Mouse (Mus musculus) midbrain, embryonic 11.5 days (tissue): Measurements from ENCODE around the gene Gstp1. TPM values are rescaled to one million over a fixed set of nuclear protein-coding genes. Genes with fewer than 3 reads are reported as not detected.
A peak's percentile ranks its signal among the peaks of the same experiment; 100 is the strongest.

Source experiments
- ATAC-seq: fragments of 200-750 bp; cut with Nextera tagmentation; 2 replicates; pipeline ENCODE4 v1.8.0; 2017; ENCODE audit warnings: moderate TSS enrichment, moderate library complexity; ENCODE audit not compliant: low FRiP score
- DNase-seq: peaks from one replicate; pipeline ENCODE4 v3.0.0; 2015; ENCODE audit warnings: low spot score; ENCODE audit errors: missing footprints
- H3K27ac ChIP-seq: fragments of 300-500 bp; sonication (generic); 2 replicates; pipeline ENCODE4 v1.5.1; 2014; ENCODE audit warnings: low read depth, low read length
- H3K27me3 ChIP-seq: fragments of 300-500 bp; sonication (generic); 2 replicates; pipeline ENCODE4 v1.6.1; 2014; ENCODE audit warnings: mild to moderate bottlenecking, low read length, moderate library complexity, mixed read lengths; ENCODE audit not compliant: control insufficient read depth, insufficient read depth
- H3K36me3 ChIP-seq: fragments of 300-500 bp; sonication (generic); 2 replicates; pipeline ENCODE4 v1.6.1; 2014; ENCODE audit warnings: mild to moderate bottlenecking, low read length, moderate library complexity, mixed read lengths; ENCODE audit not compliant: control insufficient read depth, insufficient read depth
- H3K4me1 ChIP-seq: fragments of 300-500 bp; sonication (generic); 2 replicates; pipeline ENCODE4 v1.6.1; 2014; ENCODE audit warnings: low read length; ENCODE audit not compliant: control insufficient read depth, insufficient read depth
- H3K4me2 ChIP-seq: fragments of 300-500 bp; sonication (generic); 2 replicates; pipeline ENCODE4 v1.6.1; 2014; ENCODE audit warnings: mild to moderate bottlenecking, moderate library complexity
- H3K4me3 ChIP-seq: fragments of 300-500 bp; sonication (generic); 2 replicates; pipeline ENCODE4 v1.5.1; 2014; ENCODE audit warnings: low read depth, low read length
- H3K9ac ChIP-seq: fragments of 300-500 bp; sonication (generic); 2 replicates; pipeline ENCODE4 v1.6.1; 2014; ENCODE audit warnings: low read length
- H3K9me3 ChIP-seq: fragments of 300-500 bp; sonication (generic); 2 replicates; pipeline ENCODE4 v1.6.1; 2016; ENCODE audit warnings: low read length; ENCODE audit not compliant: control insufficient read depth
- WGBS: fragments of 180-500 bp; shearing (Covaris S2); extraction: QIAGEN DNeasy Blood & Tissue Kit; methylation state at CpG from one replicate; pipeline ENCODE4 v1.1.7; 2014; 5-methylcytosine and 5-hydroxymethylcytosine counted together
- polyA plus RNA-seq: library from polyadenylated mRNA; unstranded; fragments of >200 nt; fragmentation: Nextera tagmentation; extraction: Ambion mirVana; gene quantifications from 2 replicates; pipeline ENCODE4 v1.2.1, GENCODE M21; 2014

Gstp1 gene
- polyA plus RNA-seq, 1 experiment from 2014 or later, result 342 TPM

DNA sequence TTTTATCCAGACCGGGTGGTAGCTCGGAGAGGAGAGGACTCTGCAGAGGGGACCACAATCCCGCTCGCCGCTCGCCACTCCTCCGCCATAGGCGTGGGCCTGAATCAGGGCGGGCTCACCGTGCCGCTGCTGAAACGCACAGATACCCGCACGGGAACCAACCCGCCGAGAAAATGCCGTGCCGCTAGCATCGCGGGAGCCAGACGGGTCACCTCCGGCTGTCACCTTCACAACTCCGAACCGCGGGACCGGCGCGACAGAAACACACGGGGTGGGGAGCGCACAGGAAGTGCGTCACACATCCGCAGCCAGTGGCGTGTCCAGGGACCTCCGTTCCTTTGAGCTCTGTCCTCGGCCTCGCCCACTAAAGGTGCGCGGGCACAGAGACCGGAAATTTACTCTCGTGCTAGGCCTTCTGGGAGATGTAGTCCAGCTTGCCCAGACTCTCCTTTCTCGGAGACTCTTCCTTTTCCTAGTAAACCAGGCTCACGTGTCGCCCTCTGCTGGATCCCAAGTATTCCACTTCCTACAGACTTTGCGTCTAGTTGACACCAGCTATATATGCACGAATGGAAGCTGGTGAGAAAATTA, 25.3 kb downstream of the Gstp1 start, which contains the start of gene Ndufv1:
Ndufv1 (minus strand) TSS at position 375 of the 591 bp plus-strand sequence.
- Histone ChIP-seq H3K36me3 (peaks cover 13% of the 10 kb centered on the region), H3K27ac (no peak within 1 kb of the TSS), H3K4me2 (peak within 1 kb of the TSS; percentile 60), H3K4me1 (peaks cover 8% of the 10 kb centered on the region; the same call in 1 of the 2 replicates), H3K27me3 (no peaks in the 10 kb centered on the region), H3K9me3 (no peaks in the 10 kb centered on the region), H3K4me3 (peak within 1 kb of the TSS; percentile 47), H3K9ac (peak within 1 kb of the TSS; percentile 52; the same call in 1 of the 2 replicates)
- ATAC-seq (peak; percentile 100), DNase-seq (peak; percentile 99)
- WGBS, result 1% methylated on average over 45 of the region's 45 CpGs

- Histone ChIP-seq H3K4me3 (no peak overlapping the region), H3K27me3 (no peaks in the 10 kb centered on the region), H3K27ac (no peak overlapping the region), H3K9me3 (no peaks in the 10 kb centered on the region), H3K36me3 (peaks cover 17% of the 10 kb centered on the region), H3K9ac (no peak overlapping the region), H3K4me1 (peaks cover 8% of the 10 kb centered on the region; the same call in 1 of the 2 replicates), H3K4me2 (no peak overlapping the region)
- ATAC-seq, result no peak
- peak; percentile 64 for DNase-seq
- 93% methylated on average over 5 of the region's 5 CpGs for WGBS
Observed at GRCm38 (mm10) chr19:4011086-4011485, 26.7 kb downstream of the Gstp1 start.

DNA sequence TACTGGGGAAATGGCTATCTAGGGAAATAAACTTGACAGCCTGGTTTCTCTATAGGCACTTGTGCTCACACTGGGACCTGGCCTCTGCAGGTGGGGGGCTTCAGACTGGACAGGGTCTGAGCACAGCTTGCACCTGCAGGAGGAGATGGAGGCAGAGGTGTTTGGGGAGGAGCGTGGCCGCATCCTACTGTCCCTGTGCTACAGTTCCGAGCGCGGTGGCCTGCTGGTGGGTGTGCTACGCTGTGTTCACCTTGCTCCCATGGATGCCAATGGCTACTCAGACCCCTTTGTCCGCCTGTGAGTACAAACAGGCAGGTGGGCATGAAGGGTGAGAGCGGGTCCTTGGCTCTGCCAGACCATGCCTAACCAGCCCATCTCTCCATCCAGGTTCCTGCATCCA, 31.8 kb downstream of the Gstp1 start:
- DNase-seq (no peak), ATAC-seq (no peak)
- Histone ChIP-seq H3K27ac (no peak overlapping the region), H3K9me3 (no peaks in the 10 kb centered on the region), H3K4me2 (no peak overlapping the region), H3K9ac (no peak overlapping the region), H3K4me1 (peaks cover 8% of the 10 kb centered on the region), H3K4me3 (no peak overlapping the region), H3K27me3 (no peaks in the 10 kb centered on the region), H3K36me3 (peaks cover 17% of the 10 kb centered on the region)
- 92% methylated on average over 8 of the region's 8 CpGs for WGBS

GRCm38 (mm10) chr19:4005091-4005490, 32.7 kb downstream of the Gstp1 start:
- no peak overlapping the region for H3K4me2 ChIP-seq
- H3K36me3 ChIP-seq, result peaks cover 16% of the 10 kb centered on the region
- ATAC-seq (no peak), DNase-seq (peak; percentile 59)
- no peak overlapping the region for H3K4me3 ChIP-seq
- 86% methylated on average over 9 of the region's 9 CpGs for WGBS
- no peak overlapping the region for H3K27ac ChIP-seq
- H3K4me1 ChIP-seq, result peaks cover 11% of the 10 kb centered on the region
- no peaks in the 10 kb centered on the region for H3K9me3 ChIP-seq
- H3K9ac ChIP-seq, result no peak overlapping the region
- no peaks in the 10 kb centered on the region for H3K27me3 ChIP-seq

DNA sequence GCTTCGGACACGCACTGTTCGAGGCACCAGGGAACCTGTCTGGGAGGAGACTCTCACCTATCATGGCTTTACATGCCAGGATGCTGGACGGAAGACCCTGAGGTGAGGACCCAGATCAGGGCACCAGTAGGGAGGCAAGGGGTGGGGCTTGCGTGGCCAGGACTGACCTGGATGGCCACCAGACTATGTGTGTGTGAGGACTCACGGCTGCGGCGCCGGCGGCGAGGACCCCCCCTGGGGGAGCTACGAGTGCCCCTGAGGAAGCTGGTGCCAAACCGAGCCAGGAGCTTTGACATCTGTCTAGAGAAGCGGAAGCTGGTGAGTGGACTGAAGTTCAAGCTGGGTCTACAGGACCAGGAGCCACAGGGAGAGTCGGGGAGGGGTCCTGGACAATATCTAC, 33.5 kb downstream of the Gstp1 start:
- no peak for DNase-seq
- H3K4me1 ChIP-seq, result peaks cover 13% of the 10 kb centered on the region
- ATAC-seq, result no peak
- WGBS, result 84% methylated on average over 15 of the region's 15 CpGs
- H3K9ac ChIP-seq, result no peak overlapping the region
- H3K27ac ChIP-seq, result no peak overlapping the region
- H3K27me3 ChIP-seq, result peaks cover under 1% of the 10 kb centered on the region; the same call in 1 of the 2 replicates
- H3K4me2 ChIP-seq, result no peak overlapping the region
- no peaks in the 10 kb centered on the region for H3K9me3 ChIP-seq
- peaks cover 16% of the 10 kb centered on the region for H3K36me3 ChIP-seq
- H3K4me3 ChIP-seq, result no peak overlapping the region

GRCm38 (mm10) chr19:4003641-4004040, 34.1 kb downstream of the Gstp1 start:
- DNase-seq (no peak), ATAC-seq (no peak)
- Histone ChIP-seq H3K27ac (no peak overlapping the region), H3K4me3 (no peak overlapping the region), H3K4me2 (no peak overlapping the region), H3K9me3 (no peaks in the 10 kb centered on the region), H3K4me1 (peaks cover 13% of the 10 kb centered on the region), H3K27me3 (peaks cover 3% of the 10 kb centered on the region; the same call in 1 of the 2 replicates), H3K36me3 (peaks cover 10% of the 10 kb centered on the region), H3K9ac (no peak overlapping the region)
- WGBS, result 80% methylated on average over 12 of the region's 12 CpGs

DNA sequence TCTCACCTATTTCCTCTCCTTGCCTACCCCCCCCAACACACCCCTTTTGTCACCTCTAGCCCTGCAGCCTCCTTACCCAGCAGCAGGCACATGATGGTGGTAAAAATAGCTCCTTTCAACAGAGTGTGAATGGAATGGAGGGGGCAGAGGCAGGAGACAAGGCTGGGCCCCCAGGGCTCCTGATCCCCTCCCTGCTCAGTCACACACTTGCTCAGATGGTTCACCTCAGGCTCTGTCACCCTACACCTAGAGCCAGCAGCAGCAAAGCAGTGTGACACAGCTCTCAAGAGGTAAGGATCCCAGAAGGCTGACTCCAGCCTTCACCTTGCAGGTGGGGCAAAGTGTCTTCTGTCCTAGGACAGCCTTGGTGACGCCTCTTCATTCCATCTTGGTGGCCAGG, 34.7 kb downstream of the Gstp1 start, which contains the start of gene Doc2g:
Doc2g (plus strand) TSS at position 202 of the 400 bp plus-strand sequence.
- Histone ChIP-seq H3K9me3 (no peaks in the 10 kb centered on the region), H3K4me2 (no peak within 1 kb of the TSS), H3K27ac (no peak within 1 kb of the TSS), H3K4me3 (no peak within 1 kb of the TSS), H3K9ac (no peak within 1 kb of the TSS), H3K27me3 (peaks cover 3% of the 10 kb centered on the region; the same call in 1 of the 2 replicates), H3K4me1 (peaks cover 13% of the 10 kb centered on the region), H3K36me3 (peaks cover 9% of the 10 kb centered on the region; the same call in 1 of the 2 replicates)
- DNase-seq, result no peak
- 87% methylated on average over 1 of the region's 1 CpGs for WGBS
- no peak for ATAC-seq

- Histone ChIP-seq H3K4me2 (peak overlapping the region; percentile 93; the same call in 1 of the 2 replicates), H3K36me3 (peaks cover 4% of the 10 kb centered on the region; the same call in 1 of the 2 replicates), H3K27me3 (peaks cover 3% of the 10 kb centered on the region; the same call in 1 of the 2 replicates), H3K9me3 (no peaks in the 10 kb centered on the region), H3K4me1 (peaks cover 13% of the 10 kb centered on the region), H3K27ac (no peak overlapping the region), H3K9ac (no peak overlapping the region; the same call in 1 of the 2 replicates), H3K4me3 (no peak overlapping the region)
- WGBS, result 89% methylated on average over 5 of the region's 5 CpGs
- no peak for DNase-seq
- ATAC-seq, result no peak
Observed at GRCm38 (mm10) chr19:4001752-4002151, 36.0 kb downstream of the Gstp1 start.

GRCm38 (mm10) chr19:4000949-4001525, 36.7 kb downstream of the Gstp1 start:
- peaks cover under 1% of the 10 kb centered on the region; the same call in 1 of the 2 replicates for H3K36me3 ChIP-seq
- peak overlapping the region; percentile 86 for H3K27ac ChIP-seq
- WGBS, result 19% methylated on average over 17 of the region's 17 CpGs
- peak; percentile 26; the same call in 1 of the 2 replicates for ATAC-seq
- no peaks in the 10 kb centered on the region for H3K9me3 ChIP-seq
- H3K4me3 ChIP-seq, result peak overlapping the region; percentile 50
- H3K9ac ChIP-seq, result peak overlapping the region; percentile 91
- peak; percentile 94 for DNase-seq
- H3K4me2 ChIP-seq, result peak overlapping the region; percentile 93
- peaks cover 13% of the 10 kb centered on the region for H3K4me1 ChIP-seq
- H3K27me3 ChIP-seq, result peaks cover 3% of the 10 kb centered on the region; the same call in 1 of the 2 replicates
